Mouse (Mus musculus): ENCODE measurements around the gene Hpd. TPM values are rescaled to one million over a fixed set of nuclear protein-coding genes. Genes with fewer than 3 reads are reported as not detected.

Gene Hpd
- polyA plus RNA-seq, 1 experiment from 2014 or later, result 638 TPM

GRCm38 (mm10) chr5:123181536-123181935 is 991 bp downstream of the Hpd start:
- H3K4me2 ChIP-seq (ENCODE audit: low read depth, low read length), result peak overlapping the region; percentile 59
- peak overlapping the region; percentile 32 for H3K4me3 ChIP-seq (ENCODE audit: low read depth, low read length)
- TF ChIP-seq CTCF (IDR thresholded peaks at IDR 0.05; ENCODE audit: low read depth) (no peak), EP300 (IDR thresholded peaks at IDR 0.05; ENCODE audit: low read depth) (peak; percentile 86)
- ATAC-seq (peak; percentile 88), DNase-seq (peak; percentile 76)
- peaks cover 8% of the 10 kb centered on the region for H3K36me3 ChIP-seq (replicated peaks; ENCODE audit: insufficient read depth, low read length)
- 56% methylated on average over 6 of the region's 6 CpGs for WGBS (ENCODE audit: insufficient replicate concordance)
- H3K9me3 ChIP-seq (ENCODE audit: low read length), result no peaks in the 10 kb centered on the region
- H3K27ac ChIP-seq (ENCODE audit: low read depth), result peak overlapping the region; percentile 92
- peak overlapping the region; percentile 63 for H3K9ac ChIP-seq (replicated peaks)
- H3K4me1 ChIP-seq (ENCODE audit: insufficient read depth), result peaks cover 6% of the 10 kb centered on the region
- H3K27me3 ChIP-seq (ENCODE audit: insufficient read depth, low read length), result no peaks in the 10 kb centered on the region

GRCm38 (mm10) chr5:123180390-123180789 is 2.1 kb downstream of the Hpd start:
- no peak for ATAC-seq
- WGBS (ENCODE audit: insufficient replicate concordance), result 87% methylated on average over 15 of the region's 15 CpGs
- Histone ChIP-seq H3K36me3 (replicated peaks; ENCODE audit: insufficient read depth, low read length) (peaks cover 12% of the 10 kb centered on the region), H3K4me3 (ENCODE audit: low read depth, low read length) (no peak overlapping the region), H3K9ac (replicated peaks) (peak overlapping the region; percentile 63), H3K9me3 (ENCODE audit: low read length) (no peaks in the 10 kb centered on the region), H3K27ac (ENCODE audit: low read depth) (0 out of 2 replicates have a peak overlapping the region, but pooled peaks have one; percentile 92), H3K27me3 (ENCODE audit: insufficient read depth, low read length) (no peaks in the 10 kb centered on the region), H3K4me1 (ENCODE audit: insufficient read depth) (no peaks in the 10 kb centered on the region; the same call in 1 of the 2 replicates), H3K4me2 (ENCODE audit: low read depth, low read length) (peak overlapping the region; percentile 59)
- no peak for DNase-seq
- TF ChIP-seq CTCF (IDR thresholded peaks at IDR 0.05; ENCODE audit: low read depth) (no peak), EP300 (IDR thresholded peaks at IDR 0.05; ENCODE audit: low read depth) (no peak)

DNA sequence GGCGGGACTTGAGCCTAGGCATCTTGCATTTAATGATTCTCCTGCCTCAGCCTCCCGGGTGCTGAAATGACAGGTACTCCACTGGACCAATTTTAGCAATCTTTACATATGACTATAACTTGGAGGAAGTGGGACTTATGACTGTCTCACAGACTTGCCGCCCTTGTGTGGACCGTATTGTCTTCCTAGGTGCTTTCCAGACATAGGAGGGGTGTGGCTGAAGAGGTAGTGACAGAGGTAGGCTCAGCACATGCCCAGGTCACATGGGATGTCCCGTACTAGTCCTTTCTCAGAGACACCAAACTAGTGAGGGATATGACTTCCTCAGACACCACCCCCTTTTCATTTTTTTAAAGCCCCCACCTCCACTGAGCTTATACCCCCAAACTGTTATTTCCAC is 3.7 kb downstream of the Hpd start:
- WGBS (ENCODE audit: insufficient replicate concordance), result 84% methylated on average over 5 of the region's 5 CpGs

GRCm38 (mm10) chr5:123171646-123172350 is 10.7 kb downstream of the Hpd start:
- Histone ChIP-seq H3K27me3 (ENCODE audit: insufficient read depth, low read length) (no peaks in the 10 kb centered on the region), H3K4me1 (ENCODE audit: insufficient read depth) (peaks cover 6% of the 10 kb centered on the region), H3K36me3 (replicated peaks; ENCODE audit: insufficient read depth, low read length) (peaks cover 19% of the 10 kb centered on the region), H3K4me2 (ENCODE audit: low read depth, low read length) (peak overlapping the region; percentile 61), H3K9me3 (ENCODE audit: low read length) (no peaks in the 10 kb centered on the region), H3K9ac (replicated peaks) (peak overlapping the region; percentile 22), H3K27ac (ENCODE audit: low read depth) (peak overlapping the region; percentile 55), H3K4me3 (ENCODE audit: low read depth, low read length) (0 out of 2 replicates have a peak overlapping the region, but pooled peaks have one; percentile 11)
- peak; percentile 91 for DNase-seq
- peak; percentile 84 for ATAC-seq
- TF ChIP-seq EP300 (IDR thresholded peaks at IDR 0.05; ENCODE audit: low read depth) (no peak), CTCF (IDR thresholded peaks at IDR 0.05; ENCODE audit: low read depth) (peak; percentile 99)
- WGBS (ENCODE audit: insufficient replicate concordance), result 27% methylated on average over 22 of the region's 22 CpGs

More for the DNA sequence above, 3.7 kb downstream of the Hpd start:
- no peaks in the 10 kb centered on the region for H3K27me3 ChIP-seq (ENCODE audit: insufficient read depth, low read length)
- peak overlapping the region; percentile 33 for H3K4me2 ChIP-seq (ENCODE audit: low read depth, low read length)
- TF ChIP-seq EP300 (IDR thresholded peaks at IDR 0.05; ENCODE audit: low read depth), result no peak
- no peak for TF ChIP-seq CTCF (IDR thresholded peaks at IDR 0.05; ENCODE audit: low read depth)
- H3K27ac ChIP-seq (ENCODE audit: low read depth), result no peak overlapping the region
- H3K4me3 ChIP-seq (ENCODE audit: low read depth, low read length), result no peak overlapping the region
- H3K9me3 ChIP-seq (ENCODE audit: low read length), result no peaks in the 10 kb centered on the region
- DNase-seq (no peak), ATAC-seq (no peak)
- H3K4me1 ChIP-seq (ENCODE audit: insufficient read depth), result peaks cover 2% of the 10 kb centered on the region; the same call in 1 of the 2 replicates
- H3K36me3 ChIP-seq (replicated peaks; ENCODE audit: insufficient read depth, low read length), result peaks cover 24% of the 10 kb centered on the region
- H3K9ac ChIP-seq (replicated peaks), result no peak overlapping the region

DNA sequence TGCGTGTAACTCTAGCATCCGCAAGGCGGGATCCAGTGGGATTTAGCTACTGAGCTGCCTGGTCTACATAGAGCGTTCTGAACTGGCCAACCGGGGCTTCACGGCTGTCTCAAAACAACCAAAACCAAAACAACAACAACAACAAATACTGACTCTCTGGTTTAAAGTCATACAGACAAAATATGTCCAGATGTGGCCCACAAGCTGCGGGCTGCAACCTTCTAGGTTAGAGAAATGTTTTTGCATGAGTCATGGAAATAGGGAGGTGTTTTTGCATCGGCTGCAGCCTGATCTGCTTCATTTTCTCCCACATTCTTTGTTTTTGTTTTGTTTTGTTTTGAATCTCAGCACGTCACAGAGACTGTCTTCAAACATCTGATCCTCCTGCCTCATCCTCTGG is 12.2 kb downstream of the Hpd start:
- peaks cover 6% of the 10 kb centered on the region for H3K4me1 ChIP-seq (ENCODE audit: insufficient read depth)
- H3K36me3 ChIP-seq (replicated peaks; ENCODE audit: insufficient read depth, low read length), result peaks cover 28% of the 10 kb centered on the region
- ATAC-seq, result no peak
- H3K4me2 ChIP-seq (ENCODE audit: low read depth, low read length), result no peak overlapping the region
- TF ChIP-seq CTCF (IDR thresholded peaks at IDR 0.05; ENCODE audit: low read depth), result no peak
- no peak for TF ChIP-seq EP300 (IDR thresholded peaks at IDR 0.05; ENCODE audit: low read depth)
- no peak for DNase-seq
- WGBS (ENCODE audit: insufficient replicate concordance), result 85% methylated on average over 9 of the region's 9 CpGs
- H3K9ac ChIP-seq (replicated peaks), result no peak overlapping the region
- no peak overlapping the region for H3K4me3 ChIP-seq (ENCODE audit: low read depth, low read length)
- no peak overlapping the region; the same call in 1 of the 2 replicates for H3K27ac ChIP-seq (ENCODE audit: low read depth)
- no peaks in the 10 kb centered on the region for H3K9me3 ChIP-seq (ENCODE audit: low read length)
- no peaks in the 10 kb centered on the region for H3K27me3 ChIP-seq (ENCODE audit: insufficient read depth, low read length)

DNA sequence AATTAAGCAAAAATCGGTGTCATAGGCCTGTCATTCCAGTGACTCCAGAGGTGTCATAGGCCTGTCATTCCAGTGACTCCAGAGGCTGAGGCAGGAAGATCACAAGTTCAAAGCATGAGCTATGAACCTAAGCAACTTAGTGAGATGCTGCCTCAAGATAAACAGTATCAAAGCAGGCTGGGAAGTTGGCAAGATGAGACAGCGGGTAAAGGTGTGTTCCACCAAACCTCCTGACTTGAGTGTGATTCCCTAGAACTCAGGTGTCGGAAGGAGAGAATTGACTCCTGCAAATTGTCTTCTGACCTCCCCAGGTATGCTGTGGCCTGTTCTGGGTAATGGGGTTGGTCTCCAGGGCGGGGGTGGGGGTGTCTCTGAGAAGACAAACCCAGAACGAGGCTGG is 13.2 kb downstream of the Hpd start, which contains the start of gene Psmd9:
TSS of gene Psmd9 (plus strand) at position 130 of the 400 bp plus-strand sequence.
- Histone ChIP-seq H3K4me1 (ENCODE audit: insufficient read depth) (peaks cover 3% of the 10 kb centered on the region), H3K4me3 (ENCODE audit: low read depth, low read length) (no peak within 1 kb of the TSS), H3K27me3 (ENCODE audit: insufficient read depth, low read length) (no peaks in the 10 kb centered on the region), H3K36me3 (replicated peaks; ENCODE audit: insufficient read depth, low read length) (peaks cover 22% of the 10 kb centered on the region), H3K9ac (replicated peaks) (no peak within 1 kb of the TSS), H3K4me2 (ENCODE audit: low read depth, low read length) (no peak within 1 kb of the TSS), H3K27ac (ENCODE audit: low read depth) (peak within 1 kb of the TSS; percentile 55; the same call in 1 of the 2 replicates), H3K9me3 (ENCODE audit: low read length) (no peaks in the 10 kb centered on the region)
- TF ChIP-seq EP300 (IDR thresholded peaks at IDR 0.05; ENCODE audit: low read depth), result no peak
- TF ChIP-seq CTCF (IDR thresholded peaks at IDR 0.05; ENCODE audit: low read depth), result no peak
- WGBS (ENCODE audit: insufficient replicate concordance), result 80% methylated on average over 5 of the region's 5 CpGs
- ATAC-seq (no peak), DNase-seq (no peak)
